Mouse (Mus musculus) kidney, embryonic 15.5 days (tissue): Measurements from ENCODE around the gene Lactbl1. TPM values are rescaled to one million over a fixed set of nuclear protein-coding genes. Genes with fewer than 3 reads are reported as not detected.

ENCODE experiments used
- microRNA-seq: library from miRNA; unstranded; fragments of <30 nt; microRNA quantifications from one replicate; pipeline ENCODE4, GENCODE M21; 2016
- polyA plus RNA-seq: library from polyadenylated mRNA; unstranded; fragments of >200 nt; fragmentation: Nextera tagmentation; extraction: Ambion mirVana; gene quantifications from 2 replicates; pipeline ENCODE4 v1.2.1, GENCODE M21; 2015

Gene Lactbl1
- polyA plus RNA-seq, 1 experiment from 2014 or later, result not detected

Small RNA genes lying within 50 kb of the gene (microRNA-seq; reads per million reads assigned to microRNA genes)
- gene Gm22180, result not detected

Other genes starting within 250 kb of the Lactbl1 start
- gene Htr1d, start 199.1 kb upstream of the Lactbl1 start, polyA plus RNA-seq, result 0.21 and 0.44 TPM in 2 replicates
- 0.40 and 0.57 TPM in 2 replicates for gene 6030445D17Rik, start 160.4 kb upstream of the Lactbl1 start, polyA plus RNA-seq
- 134 and 146 TPM in 2 replicates for gene Luzp1, start 152.9 kb upstream of the Lactbl1 start, polyA plus RNA-seq
- 39.9 and 43.7 TPM in 2 replicates for gene Kdm1a, start 19.9 kb upstream of the Lactbl1 start, polyA plus RNA-seq
- not detected in 2 replicates for gene Tex46, start 12.2 kb upstream of the Lactbl1 start, polyA plus RNA-seq
- gene Ephb2, start 213.4 kb downstream of the Lactbl1 start, polyA plus RNA-seq, result 7.1 and 8.7 TPM in 2 replicates